Mouse (Mus musculus) frontal cortex, adult 2 months (tissue): Measurements from ENCODE around the gene Nupl2. TPM values are rescaled to one million over a fixed set of nuclear protein-coding genes. Genes with fewer than 3 reads are reported as not detected.

Experiments
- DNase-seq, 2 experiments: peaks; one replicate each; pipeline ENCODE4 v3.0.0; 2022; ENCODE audit warnings: low spot score in 1 of 2; ENCODE audit errors: extremely low spot score in 1 of 2
- polyA plus RNA-seq: library from polyadenylated mRNA; depleted of rRNA; stranded (reverse); fragments of >200 nt; gene quantifications from 2 replicates; pipeline ENCODE4 v1.2.3, GENCODE M21; 2012; rRNA removed

The Nupl2 gene
- polyA plus RNA-seq = 10.2 and 10.5 TPM in 2 replicates

DNA sequence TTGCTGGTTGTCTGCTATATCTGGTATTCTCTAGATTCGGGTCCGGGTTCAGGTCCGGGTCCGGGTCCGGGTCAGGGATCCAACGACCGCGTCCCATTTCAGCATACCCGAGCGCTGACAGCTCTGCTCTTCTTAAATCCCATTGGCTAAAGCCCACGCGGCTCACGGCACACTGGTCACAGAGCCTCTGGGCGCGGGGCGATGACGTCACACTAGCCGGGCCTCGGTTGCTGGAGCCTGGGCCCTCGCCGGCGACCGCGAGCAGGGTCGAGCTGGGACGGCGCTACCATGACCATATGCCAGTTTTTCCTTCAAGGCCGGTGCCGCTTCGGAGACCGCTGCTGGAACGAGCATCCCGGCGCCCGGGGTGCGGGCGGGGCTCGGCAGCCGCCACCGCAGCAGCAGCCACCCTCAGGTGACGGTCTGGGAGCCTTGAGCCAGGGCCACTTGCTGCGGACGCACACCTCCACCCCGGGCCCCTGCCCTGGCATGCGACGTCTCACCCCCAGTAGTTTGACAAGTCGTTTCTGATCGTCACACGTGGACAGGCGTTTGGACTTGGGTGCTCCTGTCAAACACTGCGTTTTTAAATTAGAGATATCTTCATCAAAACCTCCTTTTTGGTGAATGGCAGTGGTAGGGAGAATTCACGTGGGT, at the start of gene Nupl2:
Gene Nupl2 (plus strand): TSS at position 175 of the 657 bp plus-strand sequence.
- peak; percentile 91 to 96 for DNase-seq

DNA sequence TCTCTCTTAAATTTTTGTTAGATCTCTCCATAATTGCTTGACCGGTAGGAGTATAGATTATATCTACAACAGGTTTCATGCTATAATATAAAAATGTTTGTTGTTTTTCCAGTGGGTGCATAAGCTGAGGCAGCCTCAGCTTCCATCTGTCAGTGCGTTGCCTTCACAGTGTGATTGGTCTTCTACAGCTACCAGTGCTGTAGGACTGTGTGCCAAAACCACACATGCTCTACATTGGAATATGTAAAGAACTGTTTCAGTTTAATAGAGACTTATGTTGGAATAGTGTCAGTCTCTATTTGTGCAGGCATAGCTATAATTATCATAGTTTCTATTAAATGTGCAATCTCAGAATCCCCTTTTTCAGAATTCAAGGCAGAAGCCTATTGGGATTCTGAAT, 42.5 kb upstream of the Nupl2 start:
- no peak for DNase-seq

DNA sequence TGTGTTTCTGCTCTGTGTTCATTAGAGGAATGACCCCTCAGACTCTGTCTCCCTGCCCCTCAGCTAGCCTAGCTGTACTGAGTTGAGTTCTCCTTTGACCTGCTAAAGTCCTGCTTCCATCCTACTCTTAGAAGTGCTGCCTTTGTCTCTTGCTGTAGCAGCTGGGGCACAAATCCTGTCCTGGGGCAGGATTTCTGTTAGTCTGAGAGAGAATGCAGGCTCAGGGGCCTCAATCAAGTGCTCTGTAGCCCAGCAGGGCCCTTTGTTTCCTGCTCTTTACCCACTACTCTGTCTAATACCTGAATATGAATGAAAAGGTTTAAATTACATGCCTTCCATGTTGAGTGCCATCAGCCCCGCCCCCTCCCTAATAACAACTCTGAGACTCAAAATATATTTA, 40.6 kb upstream of the Nupl2 start:
- no peak for DNase-seq

DNA sequence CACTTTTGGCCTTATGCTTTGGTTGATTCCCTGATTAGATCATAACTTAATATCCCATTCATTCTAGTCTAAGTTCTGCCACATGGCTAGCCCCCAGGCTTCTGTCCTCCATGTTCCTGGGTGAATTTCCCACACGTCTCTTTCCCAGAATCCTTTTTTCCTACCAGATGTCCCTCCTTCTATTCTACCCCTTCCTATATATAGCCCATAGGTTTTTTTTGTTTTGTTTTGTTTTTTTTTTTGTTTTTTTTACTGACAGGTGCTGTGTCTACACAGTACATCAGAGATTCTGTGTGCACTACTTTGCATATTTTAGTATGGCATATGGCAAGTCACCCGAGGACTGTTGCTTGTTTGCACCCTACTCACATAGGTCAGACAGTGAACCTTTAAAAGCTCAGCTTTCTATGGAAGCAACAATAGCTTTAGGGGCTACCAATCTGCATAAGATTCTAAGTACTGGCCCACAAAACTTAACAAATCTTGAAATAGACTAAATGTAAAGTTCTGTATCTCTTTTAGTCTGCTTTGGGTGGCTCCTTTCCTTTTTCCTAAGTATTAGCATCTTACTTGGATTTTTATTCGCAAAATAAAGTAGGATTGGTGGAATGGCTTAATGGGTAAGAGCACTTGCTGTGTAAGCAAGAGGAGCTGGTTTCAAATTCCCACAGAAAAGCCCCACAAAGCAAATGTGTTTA, 40.0 kb upstream of the Nupl2 start:
- DNase-seq = no peak

DNA sequence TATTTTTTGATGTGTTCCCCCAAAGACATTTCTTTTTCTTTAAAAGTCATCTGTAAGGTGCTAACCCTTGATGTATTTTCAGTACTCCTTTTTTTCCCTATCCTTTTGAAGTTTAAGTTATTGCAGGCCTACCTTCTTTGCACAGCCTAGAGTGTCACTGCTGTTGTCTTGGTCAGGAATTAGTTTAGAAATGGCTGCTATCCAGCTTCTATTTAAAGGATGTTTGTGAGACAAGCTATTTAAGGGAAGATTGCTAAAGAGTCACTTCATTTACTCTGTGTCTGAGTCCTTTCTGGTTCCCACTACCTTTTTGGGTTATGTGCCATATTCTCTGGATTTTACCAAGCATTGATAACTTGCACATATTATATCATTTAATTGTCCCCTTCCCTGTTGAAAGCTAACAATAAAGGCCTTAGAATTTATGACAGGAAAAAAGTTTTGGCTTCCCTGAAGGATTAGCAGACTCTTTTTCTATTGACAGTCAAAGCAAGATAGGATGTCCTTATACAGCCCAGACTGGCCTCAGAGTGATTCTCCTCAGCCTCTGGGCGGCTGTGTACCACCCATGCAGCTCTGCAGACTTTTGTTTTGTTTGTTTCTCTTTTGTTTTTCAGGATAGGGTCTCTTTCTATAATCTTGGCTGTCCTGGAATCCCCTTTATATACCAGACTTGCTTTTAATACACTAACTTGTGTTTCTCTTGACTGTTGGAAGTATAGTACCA, 38.7 kb upstream of the Nupl2 start:
- no peak for DNase-seq

DNA sequence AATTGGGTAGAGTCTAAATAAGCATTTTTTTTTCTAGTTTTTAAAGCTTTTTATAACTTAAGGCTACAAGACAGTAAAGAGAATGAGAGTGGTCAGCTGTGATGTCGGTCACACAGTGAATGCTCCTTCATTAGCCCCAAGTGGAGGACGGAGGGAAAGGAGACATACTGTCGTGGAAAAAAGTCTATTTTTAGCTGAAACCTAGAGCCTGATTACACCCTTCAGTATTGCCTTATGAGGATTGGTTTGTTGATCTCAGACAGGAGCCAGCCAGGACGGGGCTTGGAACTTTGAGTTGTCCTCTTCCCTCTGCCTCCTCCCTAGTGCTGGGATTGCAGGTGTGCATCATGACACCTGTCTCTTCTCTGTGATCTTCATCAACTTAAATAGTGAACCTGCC, 37.8 kb upstream of the Nupl2 start:
- no peak for DNase-seq

DNA sequence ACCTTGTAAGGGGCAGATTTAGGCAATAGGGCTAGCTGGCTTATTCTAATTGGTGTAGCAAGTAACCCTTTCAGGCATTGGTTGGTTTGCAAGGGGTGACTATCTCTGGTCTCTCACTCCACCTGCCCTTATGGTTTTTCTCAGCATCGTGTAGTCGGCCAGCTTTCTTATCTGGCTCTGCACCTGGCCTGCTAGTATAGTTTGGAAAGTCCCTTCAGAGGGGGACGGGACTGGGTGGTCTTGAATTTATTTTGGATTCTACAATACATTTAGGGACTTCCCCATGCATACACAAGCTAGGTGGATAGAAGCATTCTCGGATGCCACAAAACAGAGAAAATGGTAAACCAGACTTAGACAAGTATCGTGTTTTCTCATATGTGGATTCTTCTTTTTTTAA, 17.8 kb upstream of the Nupl2 start:
- no peak for DNase-seq

DNA sequence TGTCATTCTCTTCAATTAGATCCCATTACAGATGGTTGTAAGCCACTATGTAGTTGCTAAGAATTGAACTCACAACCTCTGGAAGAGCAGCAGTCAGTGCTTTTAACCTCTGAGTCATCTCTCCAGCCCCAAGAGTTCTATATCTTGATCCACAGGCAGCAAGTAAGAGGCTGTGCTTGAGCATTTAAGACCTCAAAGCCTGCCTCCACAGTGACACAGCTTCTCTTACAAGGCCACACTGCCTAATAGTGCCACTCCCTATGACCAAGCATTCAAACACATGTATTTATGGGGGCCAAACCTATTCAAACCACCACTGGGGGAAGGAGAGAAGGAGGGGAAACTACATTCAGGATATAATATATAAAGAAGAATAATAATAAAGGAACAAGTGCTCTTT, 12.6 kb upstream of the Nupl2 start:
- DNase-seq = no peak

DNA sequence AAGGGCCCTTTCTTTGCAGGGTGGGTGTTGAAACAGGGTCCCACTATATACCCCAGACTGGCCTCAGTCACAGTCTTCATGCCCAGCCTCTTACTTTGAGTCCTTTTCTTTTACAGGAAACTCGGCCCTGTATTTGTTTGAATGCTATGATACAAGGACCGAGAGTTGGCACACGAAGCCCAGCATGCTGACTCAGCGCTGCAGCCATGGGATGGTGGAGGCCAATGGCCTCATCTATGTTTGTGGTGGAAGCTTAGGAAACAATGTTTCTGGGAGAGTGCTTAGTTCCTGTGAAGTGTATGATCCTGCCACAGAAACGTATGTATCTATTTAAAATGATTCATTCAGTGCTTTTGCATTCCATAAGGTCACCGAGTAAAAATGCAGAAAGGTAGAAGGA, 8.0 kb upstream of the Nupl2 start:
- no peak for DNase-seq

DNA sequence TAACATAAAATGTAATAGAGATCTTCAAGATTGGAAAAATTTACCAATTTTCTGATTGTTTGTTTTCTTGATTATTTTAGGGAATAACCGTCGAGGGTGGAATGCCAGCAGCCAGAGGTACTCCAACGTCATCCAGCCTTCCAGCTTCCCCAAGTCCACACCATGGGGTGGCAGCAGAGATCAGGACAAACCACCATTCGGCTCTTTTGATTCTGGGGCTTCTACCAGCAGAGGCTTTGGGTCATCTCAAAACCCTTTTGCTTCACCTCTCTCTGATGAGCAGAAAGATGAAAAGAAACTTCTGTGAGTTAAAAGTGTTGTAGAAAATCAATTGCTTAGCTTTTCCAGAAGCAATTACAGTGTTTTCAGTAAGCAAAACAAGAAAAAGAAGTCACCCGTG, 2.5 kb downstream of the Nupl2 start:
- peak in 1 of 2 experiments; percentile 53 for DNase-seq

DNA sequence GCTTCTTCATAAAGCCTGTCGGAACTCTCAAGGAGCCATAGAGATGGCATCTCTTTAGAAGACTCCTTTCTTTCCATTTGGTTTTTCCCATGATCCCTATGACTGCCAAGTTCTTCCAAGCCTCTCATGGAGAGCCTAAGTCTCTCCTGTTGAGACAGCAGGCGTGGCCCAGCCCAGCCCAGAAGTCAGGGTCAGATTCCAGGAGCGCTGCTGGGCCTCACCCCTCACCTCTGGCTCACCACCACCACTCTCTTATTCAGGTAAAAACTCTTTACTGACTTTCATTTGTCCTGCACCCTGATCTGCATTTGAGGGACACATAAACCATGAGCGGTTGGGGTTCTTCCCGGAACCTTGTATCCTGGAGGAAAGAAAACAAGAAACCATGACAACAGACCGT, 5.1 kb downstream of the Nupl2 start:
- no peak for DNase-seq

DNA sequence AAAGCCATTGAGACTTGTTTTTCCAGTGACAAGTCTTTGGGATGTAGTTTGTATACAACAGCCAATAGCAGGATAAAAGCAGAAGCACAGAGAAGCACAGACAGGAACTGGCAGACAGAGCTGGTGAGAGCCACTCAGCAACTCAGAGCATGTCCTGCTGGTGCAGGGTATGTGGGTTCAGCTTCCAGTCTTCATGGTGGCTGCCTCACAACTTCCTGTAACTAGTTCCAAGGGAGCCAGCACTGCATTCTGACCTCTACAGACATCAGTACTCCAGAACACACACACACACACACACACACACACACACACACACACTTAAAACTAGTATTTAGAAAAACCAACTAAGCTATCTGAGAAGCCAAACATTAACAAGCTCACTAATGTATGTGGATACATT, 7.3 kb downstream of the Nupl2 start:
- DNase-seq = no peak

DNA sequence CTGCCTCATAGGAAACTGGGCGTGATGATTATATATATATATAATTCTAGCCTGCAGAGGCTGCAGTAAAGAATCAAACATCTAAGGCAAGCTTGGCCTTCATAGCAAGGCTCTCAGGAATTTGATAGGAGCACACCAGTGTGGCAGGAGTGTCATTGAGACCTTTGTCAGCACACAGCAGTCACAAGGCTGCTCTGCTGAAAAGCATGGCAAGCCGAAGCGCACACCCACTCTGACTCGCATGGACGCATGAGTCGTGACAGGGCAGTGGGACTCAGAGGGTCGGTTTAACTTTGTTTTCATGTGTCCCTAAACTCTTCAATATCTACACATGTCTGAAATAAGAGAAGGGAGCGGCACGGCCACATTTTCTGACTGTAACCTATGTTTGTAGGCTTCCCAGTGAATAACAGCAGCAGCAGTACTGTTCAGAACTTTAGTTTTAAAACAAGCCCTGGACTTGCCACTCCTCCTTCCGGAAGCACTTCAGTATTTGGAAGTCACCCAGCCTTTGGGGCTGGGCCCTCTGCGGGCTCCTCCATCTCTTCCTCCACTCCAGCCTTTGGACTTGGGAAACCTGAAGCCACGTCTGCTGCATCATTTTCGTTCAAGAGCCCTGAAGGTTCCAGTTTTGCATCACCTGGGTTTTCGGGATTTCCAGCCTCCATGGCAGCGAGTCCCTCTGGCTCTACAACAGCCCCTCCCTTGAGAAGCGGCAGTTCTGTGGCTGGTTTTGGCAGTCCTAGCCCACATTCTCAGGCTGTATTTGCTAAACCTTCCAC, 16.9 kb downstream of the Nupl2 start:
- no peak for DNase-seq

DNA sequence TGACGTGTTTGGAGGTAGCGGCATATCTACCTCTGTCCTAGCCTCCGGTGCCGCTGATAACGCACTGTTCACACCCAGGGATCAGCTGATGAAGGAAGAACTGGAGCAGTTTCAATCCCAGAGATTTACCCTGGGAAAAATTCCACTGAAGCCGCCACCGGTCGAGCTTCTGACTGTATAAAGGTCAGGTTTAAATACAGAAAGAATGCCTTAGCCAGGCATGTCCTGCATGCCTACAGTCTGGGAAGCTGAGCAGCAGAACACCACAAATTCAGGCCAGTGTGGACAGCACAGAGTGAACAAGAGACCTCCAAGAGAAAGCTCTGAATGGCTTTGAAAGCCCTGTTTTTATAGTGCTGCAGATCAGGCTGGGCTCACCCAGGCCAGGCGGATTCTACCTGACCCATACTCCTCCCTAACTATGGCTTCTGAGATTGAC, 17.6 kb downstream of the Nupl2 start:
- DNase-seq = no peak

DNA sequence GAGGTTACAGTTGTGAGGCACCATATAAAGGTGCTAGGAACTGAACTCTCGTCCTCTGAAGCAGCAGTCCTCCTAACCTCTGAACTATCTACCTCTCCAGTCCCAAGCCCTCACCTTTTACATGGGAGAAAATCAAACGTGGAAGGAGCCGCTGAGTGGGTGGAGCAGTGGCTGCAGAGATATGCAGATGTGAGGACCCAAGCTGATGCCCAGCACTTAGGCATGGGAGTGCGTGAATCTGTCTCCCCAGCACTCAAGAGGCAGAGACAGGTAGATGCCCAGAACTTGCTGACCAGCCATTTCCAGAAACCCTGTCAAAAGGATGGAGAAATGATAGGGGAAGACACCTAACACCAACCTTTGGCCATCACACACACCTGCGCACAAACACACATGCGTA, 18.3 kb downstream of the Nupl2 start:
- DNase-seq = no peak

DNA sequence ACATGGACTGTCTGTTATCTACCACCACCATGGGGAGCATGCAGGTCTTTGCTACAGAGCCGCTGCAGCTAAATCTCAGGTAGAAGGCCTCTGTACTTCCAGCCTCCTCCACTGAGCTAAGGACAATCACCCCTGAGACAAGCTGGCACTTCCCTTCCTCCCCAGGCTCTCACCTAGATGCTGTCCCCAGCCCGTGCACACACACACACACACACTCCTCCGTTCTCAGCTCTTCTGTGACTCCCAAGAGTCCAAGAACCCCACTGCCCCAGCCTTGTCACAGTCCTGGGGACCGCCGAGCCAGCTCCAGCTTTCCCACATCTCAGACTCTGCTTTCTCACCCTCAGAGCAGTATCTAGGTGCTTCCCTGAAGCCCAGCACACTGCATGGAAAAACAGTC, 19.2 kb downstream of the Nupl2 start:
- no peak for DNase-seq

DNA sequence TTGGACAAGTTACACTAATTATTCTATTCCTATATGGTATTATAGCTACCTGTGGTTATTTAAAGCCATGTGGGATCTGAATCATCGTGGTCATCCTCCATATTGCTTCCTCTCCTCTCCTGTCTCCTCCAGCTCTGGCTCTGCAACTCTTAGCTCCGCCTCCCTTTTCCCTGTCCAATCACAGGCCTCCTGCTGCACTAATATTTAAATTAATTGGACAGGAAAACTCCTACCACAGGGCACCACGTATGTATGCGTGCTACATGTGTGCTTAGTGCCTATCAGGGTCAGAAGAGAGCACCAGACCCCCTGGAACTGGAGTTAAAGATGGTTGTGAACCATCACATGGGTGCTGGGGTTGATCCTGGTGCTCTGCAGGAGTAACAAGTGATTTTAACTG, 23.7 kb downstream of the Nupl2 start:
- no peak for DNase-seq

DNA sequence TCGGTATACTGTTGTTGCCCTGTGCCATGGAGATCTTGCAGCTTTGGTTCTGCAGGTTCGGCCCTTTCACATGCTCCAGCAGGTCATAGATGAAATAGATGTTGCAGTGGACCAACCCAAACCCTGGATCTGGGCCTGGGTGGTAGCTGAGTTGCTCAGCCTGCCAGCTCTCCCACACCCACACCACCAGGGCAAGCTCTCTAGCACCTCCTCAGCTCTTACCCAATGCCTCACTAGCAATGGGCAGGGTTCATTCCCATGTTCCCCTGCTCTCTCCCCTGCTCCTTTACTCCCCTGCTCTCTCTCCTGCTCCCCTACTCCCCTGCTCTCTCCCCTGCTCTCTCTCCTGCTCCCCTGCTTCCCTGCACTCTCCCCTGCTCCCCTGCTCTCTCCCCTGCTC, 27.1 kb downstream of the Nupl2 start:
- no peak for DNase-seq

DNA sequence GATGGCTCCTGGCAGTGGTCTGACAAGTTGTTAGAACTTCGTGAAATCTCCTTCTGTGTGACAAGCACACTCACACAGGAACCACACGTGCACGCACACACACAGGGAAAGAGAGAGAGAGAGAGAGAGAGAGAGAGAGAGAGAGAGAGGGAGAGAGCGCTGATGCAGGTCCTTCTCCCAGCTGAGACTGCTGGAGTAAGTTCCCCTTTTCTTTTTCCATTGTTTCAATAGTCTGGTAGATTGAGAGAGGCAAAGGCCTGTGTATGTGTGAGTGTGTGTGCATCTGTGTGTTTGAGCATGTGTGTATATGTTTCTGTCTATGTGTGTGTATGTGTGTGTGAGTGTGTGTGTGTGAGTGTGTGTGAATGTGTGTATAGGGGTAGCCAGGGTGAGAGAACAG, 36.2 kb downstream of the Nupl2 start:
- DNase-seq = no peak

DNA sequence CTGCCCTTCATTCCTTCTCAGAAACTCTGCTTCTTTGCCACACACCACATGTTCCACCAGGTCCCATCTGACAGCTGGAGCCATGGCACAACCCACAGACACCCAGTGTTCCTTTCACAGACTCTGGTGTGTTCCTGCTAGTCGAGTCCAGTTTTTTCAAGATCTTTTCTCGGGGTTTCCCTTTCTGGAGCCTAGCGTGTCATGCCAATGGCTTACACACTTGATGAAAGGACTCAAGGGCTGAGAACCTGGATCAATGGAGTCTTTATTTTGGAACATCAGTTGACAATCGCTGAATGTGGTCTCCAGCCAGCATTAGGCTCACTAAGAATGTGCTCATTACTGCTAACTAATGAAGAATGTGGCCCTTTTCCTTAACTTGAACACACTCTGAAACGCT, 37.7 kb downstream of the Nupl2 start:
- peak; percentile 20 to 23 for DNase-seq

DNA sequence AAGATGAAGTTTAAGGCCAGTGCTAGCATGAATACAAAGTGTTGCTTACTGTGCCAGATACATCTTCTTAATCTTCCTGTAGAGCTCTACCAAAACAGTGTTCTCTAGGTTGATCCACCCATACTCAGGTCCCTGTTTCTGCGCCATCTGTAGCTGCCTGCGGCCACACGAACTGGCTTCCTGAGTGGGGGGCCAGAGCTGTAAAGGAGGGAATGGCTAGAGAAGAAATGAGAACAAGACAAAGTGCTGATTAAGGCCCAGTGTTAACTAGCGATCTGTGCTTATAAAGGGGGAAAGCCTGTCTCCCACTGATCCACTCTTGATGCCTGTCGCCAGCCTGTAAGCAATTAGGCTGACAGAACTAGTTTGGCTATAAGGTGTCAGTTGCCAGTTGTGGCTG, 38.5 kb downstream of the Nupl2 start:
- no peak for DNase-seq
